Mouse (Mus musculus) kidney, postnatal 4 days (tissue): Measurements from ENCODE around the gene Cped1.
A peak's percentile ranks its signal among the peaks of the same experiment; 100 is the strongest.
"Not testable (repeated sequence)": the region's sequence is repeated elsewhere in the genome, so short reads cannot be mapped to it uniquely, and the experiment has no call there.

Experiments
- DNase-seq, 2 experiments: peaks; one replicate each; pipeline ENCODE4 v3.0.0; 2021; ENCODE audit warnings: mixed read lengths in 2 of 2

Cped1 gene

GRCm38 (mm10) chr6:22026761-22027594 lies 41.3 kb downstream of the Cped1 start:
- peak; percentile 45 to 55 for DNase-seq

- no peak for DNase-seq
Measured at GRCm38 (mm10) chr6:22027854-22028253, 42.1 kb downstream of the Cped1 start.

- DNase-seq: no peak
Measured at GRCm38 (mm10) chr6:22030381-22030780, 44.7 kb downstream of the Cped1 start.

DNA sequence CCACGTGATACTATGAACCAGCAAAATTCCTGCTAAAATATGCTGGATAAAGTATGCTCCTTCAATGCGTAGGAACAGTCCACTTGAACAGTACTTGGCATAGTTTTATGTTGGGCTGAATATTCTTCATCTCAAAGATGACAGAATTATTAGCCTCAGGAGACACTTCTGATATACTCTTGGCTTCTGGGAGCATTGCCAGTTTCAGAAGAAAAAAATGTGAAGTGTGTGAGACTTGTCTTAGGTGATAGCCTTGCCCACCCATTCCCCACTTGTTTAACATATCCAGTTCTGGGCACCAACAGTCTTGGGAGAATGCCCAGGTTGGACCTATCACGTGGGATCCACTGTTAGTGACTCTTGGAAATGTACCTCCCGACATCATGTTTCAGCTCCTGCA lies 47.5 kb downstream of the Cped1 start:
- no peak for DNase-seq

GRCm38 (mm10) chr6:22035408-22035807 lies 49.7 kb downstream of the Cped1 start:
- no peak for DNase-seq

DNA sequence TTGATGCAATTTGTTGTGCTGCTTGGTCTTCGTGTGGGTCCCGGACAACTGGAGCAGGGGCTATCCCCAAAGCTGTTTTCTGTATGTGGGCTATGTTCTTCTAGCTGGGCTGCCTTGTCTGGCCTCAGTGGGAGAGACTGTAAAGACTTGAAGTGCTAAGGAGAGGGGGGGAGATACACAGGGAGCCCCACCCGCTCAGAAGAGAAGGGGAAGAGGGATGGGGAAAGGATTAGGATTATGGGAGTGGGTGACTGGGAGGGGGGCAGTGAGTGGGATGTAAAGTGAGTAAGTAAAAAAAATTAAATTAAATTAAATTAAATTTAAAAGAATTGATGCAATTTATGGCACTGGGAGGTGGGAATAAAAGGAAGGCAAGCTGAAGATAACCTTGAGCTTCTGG lies 50.2 kb downstream of the Cped1 start:
- no peak for DNase-seq

DNA sequence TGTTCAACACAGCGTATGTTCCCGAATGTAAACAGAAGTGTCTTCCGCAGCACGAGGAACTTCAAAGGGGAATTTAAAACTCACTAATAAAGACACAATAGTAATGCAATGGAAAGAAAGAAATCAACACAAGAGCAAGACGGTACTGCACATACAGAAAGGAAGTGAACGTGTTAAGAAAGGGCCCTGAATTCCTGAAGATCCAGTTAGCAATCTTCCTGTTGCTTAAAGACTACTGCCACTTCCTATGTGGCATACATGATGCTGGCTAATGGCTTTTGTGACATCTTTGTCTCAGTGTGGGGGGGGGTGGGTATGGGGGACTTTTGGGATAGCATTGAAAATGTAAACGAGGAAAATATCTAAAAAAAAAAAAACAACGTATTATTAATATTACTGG lies 50.7 kb downstream of the Cped1 start:
- DNase-seq: no peak

DNA sequence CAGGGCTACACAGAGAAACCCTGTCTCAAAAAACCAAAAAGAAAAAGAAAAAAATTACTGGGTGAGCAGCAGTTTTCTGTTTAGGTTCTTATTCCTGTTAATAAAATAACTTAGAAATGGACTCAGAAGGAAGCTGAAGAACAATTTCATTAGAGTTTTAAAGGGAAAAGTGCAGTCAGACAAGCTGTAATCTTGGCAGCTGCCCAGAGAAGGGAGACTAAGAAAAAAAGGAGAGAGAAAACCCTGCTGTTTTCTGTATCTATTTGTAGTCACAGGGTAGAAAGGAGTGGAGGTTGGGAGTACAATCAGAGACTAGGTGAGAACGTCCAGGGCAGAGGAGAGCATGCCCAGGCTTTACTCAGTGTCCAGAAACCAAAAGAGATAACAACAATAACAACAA lies 51.2 kb downstream of the Cped1 start:
- DNase-seq: no peak

- DNase-seq: no peak
Measured at GRCm38 (mm10) chr6:22037441-22038050, 51.8 kb downstream of the Cped1 start.

- not testable (repeated sequence) for DNase-seq
Measured at GRCm38 (mm10) chr6:22039666-22040065, 54.0 kb downstream of the Cped1 start.

GRCm38 (mm10) chr6:22044880-22045605 lies 59.3 kb downstream of the Cped1 start:
- peak; percentile 25 to 28 for DNase-seq

- DNase-seq: no peak
Measured at GRCm38 (mm10) chr6:22047101-22047500, 61.4 kb downstream of the Cped1 start.

DNA sequence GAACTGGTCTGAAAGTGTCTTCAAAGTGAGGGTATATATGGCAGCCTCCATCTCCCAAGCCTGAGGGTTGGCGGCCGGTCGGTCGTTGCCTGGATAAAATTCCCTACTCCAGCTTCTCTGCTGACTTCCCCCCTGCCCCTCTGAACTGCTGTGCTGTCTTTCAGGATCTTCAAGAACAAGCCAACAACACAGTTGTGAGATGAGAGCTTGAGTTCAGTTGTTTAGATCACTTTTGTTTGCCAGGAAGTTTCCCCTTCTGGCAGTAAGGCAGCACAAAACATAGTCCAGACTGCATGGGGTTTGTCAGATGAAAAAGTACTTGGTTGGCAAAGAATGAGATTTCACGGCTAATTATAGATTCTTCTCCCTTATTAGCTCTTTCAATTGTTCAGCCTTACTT lies 63.4 kb downstream of the Cped1 start:
- no peak for DNase-seq

DNA sequence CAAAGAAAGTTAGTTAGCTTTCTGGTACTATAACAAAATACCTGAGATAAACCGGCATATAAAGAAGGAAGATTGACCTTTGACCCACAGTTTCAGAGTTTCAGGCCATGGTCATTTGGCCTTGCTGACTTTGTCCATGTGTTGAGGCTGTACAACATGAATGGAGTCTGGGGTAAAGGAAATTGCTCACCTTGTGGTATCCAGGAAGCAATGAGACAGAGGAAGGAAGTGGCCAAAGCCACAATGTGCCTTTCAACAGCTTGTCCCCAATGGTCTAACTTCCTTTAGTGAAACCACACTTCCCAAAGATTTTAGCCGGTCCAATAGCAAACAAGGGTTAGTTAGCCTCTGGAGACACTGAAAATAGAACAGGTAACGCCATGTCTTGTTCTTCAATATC lies 65.8 kb downstream of the Cped1 start:
- no peak for DNase-seq

DNA sequence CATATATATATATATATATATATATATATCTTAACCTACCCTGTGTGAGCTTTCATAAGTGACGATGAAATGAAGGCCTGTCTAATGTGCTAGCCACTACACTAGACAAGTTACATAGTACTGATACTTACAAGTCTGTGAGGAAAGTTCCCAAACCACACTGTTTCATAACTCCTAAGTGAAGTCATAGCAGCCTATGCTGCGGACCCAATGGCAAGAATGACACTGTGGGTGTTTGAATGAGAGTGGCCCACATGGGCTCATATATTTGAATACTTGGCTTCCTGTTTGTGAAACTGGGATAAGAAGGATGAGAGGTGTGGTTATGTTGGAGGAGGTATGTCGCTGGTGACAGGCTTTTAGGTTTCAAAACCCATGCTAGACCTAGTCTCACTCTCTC lies 67.3 kb downstream of the Cped1 start:
- no peak for DNase-seq

GRCm38 (mm10) chr6:22064341-22064740 lies 78.6 kb downstream of the Cped1 start:
- peak; percentile 17 to 27 for DNase-seq

DNA sequence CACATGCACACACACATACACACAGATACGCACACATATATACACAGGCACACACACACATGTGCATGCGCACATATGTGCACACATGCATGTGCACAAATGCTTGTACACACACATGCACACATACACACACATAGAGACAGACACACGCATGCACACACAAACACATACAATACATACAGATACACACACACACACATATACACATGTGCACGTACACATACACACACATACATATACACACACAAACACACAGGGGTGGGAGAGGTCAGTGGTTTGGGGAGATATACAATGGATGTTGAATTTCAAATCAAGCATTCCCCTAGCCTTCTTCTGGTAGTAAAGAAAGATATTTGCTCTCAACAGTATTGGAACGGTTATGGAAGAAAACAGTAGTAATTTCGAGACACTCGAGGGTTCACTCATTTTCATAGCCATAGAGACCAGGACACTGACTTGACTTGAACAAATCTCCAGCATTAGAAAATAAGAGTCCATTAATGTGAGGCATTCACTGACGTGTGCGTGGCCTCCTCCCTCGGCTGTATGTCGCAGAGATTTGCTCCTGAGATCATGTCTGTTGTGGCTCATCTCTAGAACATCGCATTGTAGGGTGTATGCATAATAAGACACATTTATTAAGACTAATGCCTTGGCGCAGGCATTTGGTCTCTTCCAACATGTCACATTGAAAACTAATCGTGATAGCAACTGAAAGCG lies 85.0 kb downstream of the Cped1 start:
- no peak for DNase-seq

- DNase-seq: no peak
Measured at GRCm38 (mm10) chr6:22071323-22071840, 85.7 kb downstream of the Cped1 start.

GRCm38 (mm10) chr6:22072737-22073136 lies 87.0 kb downstream of the Cped1 start:
- no peak for DNase-seq

- DNase-seq: no peak
Measured at GRCm38 (mm10) chr6:22074232-22075083, 88.7 kb downstream of the Cped1 start.

DNA sequence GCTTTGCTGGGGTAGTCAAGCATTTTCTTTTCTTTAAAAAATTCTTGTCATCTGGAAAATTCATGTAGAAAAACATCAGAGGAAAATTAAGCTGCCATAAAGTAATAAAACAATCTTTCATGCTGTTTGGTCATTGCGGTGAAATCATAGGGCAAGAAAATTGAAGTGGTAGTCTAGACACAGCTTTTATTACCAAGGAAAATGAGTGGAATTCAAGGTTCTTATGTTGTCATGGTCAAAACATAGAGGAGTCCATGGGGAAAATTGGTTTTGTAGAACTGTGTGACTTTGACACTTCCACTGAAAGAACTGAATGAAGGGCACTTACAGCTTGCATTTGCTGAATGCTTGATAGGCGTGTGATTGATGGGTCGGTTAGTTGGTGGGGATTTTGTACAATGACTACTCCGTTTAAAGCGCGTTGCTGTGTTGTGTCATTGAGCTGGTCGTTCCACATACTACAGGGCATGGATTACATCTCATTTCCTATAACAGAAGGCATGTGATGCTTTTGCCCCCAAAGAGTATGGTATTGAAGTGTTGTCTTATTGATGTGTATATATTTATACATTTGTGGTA lies 93.1 kb downstream of the Cped1 start:
- no peak for DNase-seq
